Mouse (Mus musculus) stomach, embryonic 16.5 days (tissue): ENCODE measurements around the gene Mrpl58. TPM values are rescaled to one million over a fixed set of nuclear protein-coding genes. Genes with fewer than 3 reads are reported as not detected.

ENCODE experiments used
- ATAC-seq: fragments of 200-750 bp; cut with Nextera tagmentation; 2 replicates; pipeline ENCODE4 v1.8.0; 2017; ENCODE audit warnings: moderate number of reproducible peaks, moderate TSS enrichment; ENCODE audit not compliant: insufficient read depth, low FRiP score
- H3K27ac ChIP-seq: fragments of 300-500 bp; sonication (generic); 2 replicates; pipeline ENCODE4 v1.5.1; 2014; ENCODE audit warnings: low read length
- H3K27me3 ChIP-seq: fragments of 300-500 bp; sonication (generic); 2 replicates; pipeline ENCODE4 v1.6.1; 2014; ENCODE audit warnings: low read length, control low read depth, mixed read lengths; ENCODE audit not compliant: control insufficient read depth, insufficient read depth
- H3K36me3 ChIP-seq: fragments of 300-500 bp; sonication (generic); 2 replicates; pipeline ENCODE4 v1.6.1; 2014; ENCODE audit warnings: low read length; ENCODE audit not compliant: control insufficient read depth, insufficient read depth
- H3K4me1 ChIP-seq: fragments of 300-500 bp; sonication (generic); 2 replicates; pipeline ENCODE4 v1.6.1; 2014; ENCODE audit warnings: low read length, control low read depth, mixed read lengths; ENCODE audit not compliant: control insufficient read depth, insufficient read depth
- H3K4me2 ChIP-seq: fragments of 300-500 bp; sonication (generic); 2 replicates; pipeline ENCODE4 v1.6.1; 2014; ENCODE audit warnings: low read depth, low read length, mixed read lengths
- H3K4me3 ChIP-seq: fragments of 300-500 bp; sonication (generic); replicated peaks from 2 replicates; pipeline ENCODE4 v1.5.1; 2014; ENCODE audit warnings: mild to moderate bottlenecking, low read length
- H3K9ac ChIP-seq: fragments of 300-500 bp; sonication (generic); 2 replicates; pipeline ENCODE4 v1.6.1; 2014; ENCODE audit warnings: low read length
- H3K9me3 ChIP-seq: fragments of 300-500 bp; sonication (generic); replicated peaks from 2 replicates; pipeline ENCODE4 v1.6.1; 2016; ENCODE audit warnings: low read length, control low read depth; ENCODE audit not compliant: control insufficient read depth
- WGBS: fragments of 180-500 bp; shearing (Covaris S2); extraction: QIAGEN DNeasy Blood & Tissue Kit; methylation state at CpG from one replicate; pipeline ENCODE4 v1.1.7; 2014; 5-methylcytosine and 5-hydroxymethylcytosine counted together
- polyA plus RNA-seq: library from polyadenylated mRNA; unstranded; fragments of >200 nt; fragmentation: Nextera tagmentation; extraction: Ambion mirVana; gene quantifications from 2 replicates; pipeline ENCODE4 v1.2.1, GENCODE M21; 2015

Mrpl58 gene
- polyA plus RNA-seq, 1 experiment from 2014 or later: 160 TPM

- H3K4me2 ChIP-seq: no peak overlapping the region
- no peaks in the 10 kb centered on the region for H3K9me3 ChIP-seq
- WGBS: 61% methylated on average over 34 of the region's 34 CpGs
- no peak overlapping the region for H3K27ac ChIP-seq
- H3K27me3 ChIP-seq: no peaks in the 10 kb centered on the region
- no peak overlapping the region for H3K9ac ChIP-seq
- no peak overlapping the region for H3K4me3 ChIP-seq
- H3K4me1 ChIP-seq: no peaks in the 10 kb centered on the region
- ATAC-seq: peak; percentile 25; the same call in 1 of the 2 replicates
- peaks cover 5% of the 10 kb centered on the region; the same call in 1 of the 2 replicates for H3K36me3 ChIP-seq
These were observed 9.7 kb upstream of the Mrpl58 start for GRCm38 (mm10) chr11:115393721-115394325.

GRCm38 (mm10) chr11:115398085-115398484 is 5.5 kb upstream of the Mrpl58 start:
- H3K4me1 ChIP-seq: no peaks in the 10 kb centered on the region
- no peak overlapping the region for H3K4me2 ChIP-seq
- WGBS: 60% methylated on average over 7 of the region's 7 CpGs
- no peak for ATAC-seq
- no peaks in the 10 kb centered on the region for H3K27me3 ChIP-seq
- no peaks in the 10 kb centered on the region for H3K9me3 ChIP-seq
- peaks cover 5% of the 10 kb centered on the region; the same call in 1 of the 2 replicates for H3K36me3 ChIP-seq
- H3K27ac ChIP-seq: no peak overlapping the region
- H3K4me3 ChIP-seq: no peak overlapping the region
- no peak overlapping the region for H3K9ac ChIP-seq

GRCm38 (mm10) chr11:115400126-115400525 is 3.4 kb upstream of the Mrpl58 start:
- 64% methylated on average over 3 of the region's 3 CpGs for WGBS
- peaks cover 10% of the 10 kb centered on the region for H3K4me1 ChIP-seq
- no peak overlapping the region for H3K4me2 ChIP-seq
- H3K27ac ChIP-seq: no peak overlapping the region
- no peak for ATAC-seq
- no peaks in the 10 kb centered on the region for H3K27me3 ChIP-seq
- H3K36me3 ChIP-seq: no peaks in the 10 kb centered on the region
- H3K9me3 ChIP-seq: no peaks in the 10 kb centered on the region
- no peak overlapping the region for H3K4me3 ChIP-seq
- H3K9ac ChIP-seq: no peak overlapping the region

GRCm38 (mm10) chr11:115400630-115401391 is 2.7 kb upstream of the Mrpl58 start:
- 43% methylated on average over 11 of the region's 11 CpGs for WGBS
- H3K9ac ChIP-seq: no peak overlapping the region; the same call in 1 of the 2 replicates
- no peaks in the 10 kb centered on the region for H3K36me3 ChIP-seq
- H3K4me2 ChIP-seq: no peak overlapping the region
- no peak for ATAC-seq
- H3K4me1 ChIP-seq: peaks cover 10% of the 10 kb centered on the region
- H3K27me3 ChIP-seq: no peaks in the 10 kb centered on the region
- H3K4me3 ChIP-seq: no peak overlapping the region
- no peaks in the 10 kb centered on the region for H3K9me3 ChIP-seq
- H3K27ac ChIP-seq: no peak overlapping the region

GRCm38 (mm10) chr11:115405723-115406122 is 2.2 kb downstream of the Mrpl58 start:
- H3K27me3 ChIP-seq: no peaks in the 10 kb centered on the region
- H3K9ac ChIP-seq: no peak overlapping the region
- H3K9me3 ChIP-seq: no peaks in the 10 kb centered on the region
- 95% methylated on average over 6 of the region's 6 CpGs for WGBS
- peaks cover 10% of the 10 kb centered on the region for H3K4me1 ChIP-seq
- ATAC-seq: no peak
- H3K4me2 ChIP-seq: no peak overlapping the region
- H3K36me3 ChIP-seq: 0 out of 2 replicates have a peak, but pooled peaks cover 4% of the 10 kb centered on the region
- no peak overlapping the region for H3K4me3 ChIP-seq
- H3K27ac ChIP-seq: no peak overlapping the region

- Histone ChIP-seq H3K9me3 (no peaks in the 10 kb centered on the region), H3K36me3 (0 out of 2 replicates have a peak, but pooled peaks cover 4% of the 10 kb centered on the region), H3K9ac (no peak overlapping the region), H3K4me2 (no peak overlapping the region), H3K4me3 (no peak overlapping the region), H3K27ac (no peak overlapping the region), H3K27me3 (no peaks in the 10 kb centered on the region), H3K4me1 (peaks cover 17% of the 10 kb centered on the region)
- ATAC-seq: no peak
- 94% methylated on average over 17 of the region's 17 CpGs for WGBS
These were observed 3.4 kb downstream of the Mrpl58 start for GRCm38 (mm10) chr11:115406858-115407401.

- 75% methylated on average over 6 of the region's 6 CpGs for whole genome bisulfite sequencing
- peak overlapping the region; percentile 30; the same call in 1 of the 2 replicates for H3K27ac ChIP-seq
- 0 out of 2 replicates have a peak, but pooled peaks cover 4% of the 10 kb centered on the region for H3K36me3 ChIP-seq
- no peak overlapping the region for H3K9ac ChIP-seq
- no peak overlapping the region for H3K4me3 ChIP-seq
- H3K9me3 ChIP-seq: no peaks in the 10 kb centered on the region
- no peak for ATAC-seq
- H3K4me1 ChIP-seq: peaks cover 22% of the 10 kb centered on the region
- no peaks in the 10 kb centered on the region for H3K27me3 ChIP-seq
- H3K4me2 ChIP-seq: no peak overlapping the region
These were observed 4.8 kb downstream of the Mrpl58 start for GRCm38 (mm10) chr11:115408266-115408920.

GRCm38 (mm10) chr11:115409556-115409955 is 6.0 kb downstream of the Mrpl58 start:
- no peak overlapping the region for H3K27ac ChIP-seq
- no peak for ATAC-seq
- H3K9me3 ChIP-seq: no peaks in the 10 kb centered on the region
- no peak overlapping the region for H3K4me3 ChIP-seq
- no peak overlapping the region for H3K4me2 ChIP-seq
- H3K9ac ChIP-seq: no peak overlapping the region
- H3K27me3 ChIP-seq: no peaks in the 10 kb centered on the region
- peaks cover 16% of the 10 kb centered on the region for H3K4me1 ChIP-seq
- 71% methylated on average over 7 of the region's 7 CpGs for WGBS
- 0 out of 2 replicates have a peak, but pooled peaks cover 4% of the 10 kb centered on the region for H3K36me3 ChIP-seq
